8 mouse cellular contexts compared by ENCODE assay signal in genomic region chr8:116993095-116993867, GRCm38 (mm10). TPM values are rescaled to one million over a fixed set of nuclear protein-coding genes. Genes with fewer than 3 reads are reported as not detected.
DNase-seq lines count a peak whose midpoint lies in the region; ATAC-seq lines count a peak whose summit lies in the region.

Gene Gcsh, minus strand, starts transcription at chr8:116993537.

- H3K4me1 ChIP-seq in hindbrain, embryonic 15.5 days (replicated peaks) = peaks cover 22% of the 10 kb centered on the region

- DNase-seq in T-cell, adult 2 months (ENCODE audit: low spot score) = peak; percentile 97
- DNase-seq in cerebellum, postnatal 36 days = peak; percentile 95 to 98
- DNase-seq in frontal cortex, postnatal 36 days (ENCODE audit: low spot score in 2 of 2) = peak; percentile 97 to 98
- DNase-seq in left cerebral cortex, adult 11 months (ENCODE audit: low spot score) = peak; percentile 96
- DNase-seq in lung, postnatal 4 days = peak; percentile 99
- DNase-seq in retina, postnatal 7 days (ENCODE audit: low read depth, low spot score) = peak; percentile 95
- DNase-seq in urinary bladder, adult 2 months (ENCODE audit: low spot score) = peak; percentile 96

- no peaks in the 10 kb centered on the region for H3K36me3 ChIP-seq in hindbrain, embryonic 15.5 days

- peak within 1 kb of the TSS; percentile 80 for H3K4me3 ChIP-seq in hindbrain, embryonic 15.5 days

- no peaks in the 10 kb centered on the region for H3K9me3 ChIP-seq in hindbrain, embryonic 15.5 days

- no peaks in the 10 kb centered on the region for H3K27me3 ChIP-seq in hindbrain, embryonic 15.5 days

- H3K9ac ChIP-seq in hindbrain, embryonic 15.5 days = peak within 1 kb of the TSS; percentile 58

- under 1% methylated on average over 56 of the region's 56 CpGs for WGBS in hindbrain, embryonic 15.5 days

- peak within 1 kb of the TSS; percentile 75 for H3K27ac ChIP-seq in hindbrain, embryonic 15.5 days (replicated peaks)

- H3K4me2 ChIP-seq in hindbrain, embryonic 15.5 days = peak within 1 kb of the TSS; percentile 85

- ATAC-seq in hindbrain, embryonic 15.5 days (ENCODE audit: low FRiP score, low read depth) = peak; percentile 100

RNA-seq across cellular contexts. Expression of gene Gcsh, which starts in this region (rescaled TPM):
- polyA plus RNA-seq in hindbrain, embryonic 15.5 days (2015; fragmentation: Nextera tagmentation; extraction: Ambion mirVana) = 96.8 and 99.1 TPM in 2 replicates
- 60.5 and 70.1 TPM in 2 replicates for polyA plus RNA-seq in urinary bladder, adult 2 months (2012; rRNA removed)

Comparison
In these comparisons a context has a peak if more than half of its experiments do, and no peak if none do; other contexts are left out.
1. Peak in every context shown above with its lines: DNase-seq, ATAC-seq, H3K4me3 ChIP-seq and H3K27ac ChIP-seq.